Mouse (Mus musculus) lung, adult 18-20 months (tissue): ENCODE data around the gene Otos.

Experiments
- DNase-seq, 2 experiments: peaks; one replicate each; pipeline ENCODE4 v3.0.0; 2022; ENCODE audit warnings: mixed read lengths in 2 of 2

Otos gene

DNA sequence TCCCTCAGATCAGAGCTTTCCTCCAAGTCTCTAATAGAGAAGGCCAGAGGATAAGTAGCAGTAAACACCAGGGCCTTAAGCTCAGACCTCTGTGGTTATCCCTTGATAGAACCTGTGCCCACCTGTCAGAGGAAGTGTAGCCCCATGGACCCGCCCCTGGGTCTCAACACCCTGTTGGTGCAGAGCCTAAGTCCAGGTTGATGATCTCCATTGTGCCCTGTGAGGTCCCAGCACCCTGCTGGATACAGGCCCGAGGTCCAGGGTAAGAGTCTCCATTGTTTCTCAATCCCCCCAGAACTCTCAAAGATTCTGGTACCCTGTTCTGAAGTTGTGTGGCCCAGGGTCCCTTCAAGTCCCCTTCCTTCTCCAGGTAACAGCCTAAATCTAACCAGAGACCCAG is 2.5 kb downstream of the Otos start:
- DNase-seq: no peak

DNA sequence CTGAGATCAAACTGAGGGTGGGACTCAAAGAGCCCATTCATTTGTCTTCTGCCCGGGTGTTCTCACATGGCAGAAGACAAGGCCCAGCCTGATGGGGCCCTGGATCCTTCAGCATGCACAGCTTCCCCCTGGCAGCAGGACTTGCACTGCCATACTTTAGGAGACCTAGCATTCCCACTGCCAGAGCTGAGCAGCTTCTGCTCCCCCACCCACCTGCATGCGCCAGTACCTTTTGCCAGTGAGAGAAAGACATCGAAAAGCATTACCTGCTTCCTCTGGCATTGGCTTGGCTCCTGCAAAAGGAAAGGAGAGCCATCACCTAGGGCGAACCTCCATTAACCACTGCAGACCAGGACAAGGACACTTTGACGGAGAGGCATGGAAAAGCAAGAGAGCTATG is 3.7 kb downstream of the Otos start:
- DNase-seq: no peak

DNA sequence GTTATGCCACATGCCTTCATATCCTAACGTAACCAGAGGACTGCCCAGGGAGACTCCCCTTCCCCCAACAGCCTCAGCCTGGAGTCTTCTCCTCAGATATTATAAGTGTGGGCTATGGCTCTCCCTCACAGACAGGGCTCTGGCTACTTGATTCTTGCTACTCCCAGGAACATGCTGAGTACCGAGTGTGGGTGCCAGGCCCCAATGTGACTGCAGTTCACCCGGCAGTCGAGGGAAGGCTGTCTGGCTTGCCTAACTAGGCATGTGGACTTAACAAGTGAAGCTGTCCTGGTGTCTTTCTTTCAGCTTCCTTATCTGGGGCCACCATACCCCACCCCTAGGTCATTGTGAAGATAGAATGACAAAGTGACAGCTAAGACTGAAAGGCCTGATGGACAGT is 5.0 kb downstream of the Otos start:
- no peak for DNase-seq

DNA sequence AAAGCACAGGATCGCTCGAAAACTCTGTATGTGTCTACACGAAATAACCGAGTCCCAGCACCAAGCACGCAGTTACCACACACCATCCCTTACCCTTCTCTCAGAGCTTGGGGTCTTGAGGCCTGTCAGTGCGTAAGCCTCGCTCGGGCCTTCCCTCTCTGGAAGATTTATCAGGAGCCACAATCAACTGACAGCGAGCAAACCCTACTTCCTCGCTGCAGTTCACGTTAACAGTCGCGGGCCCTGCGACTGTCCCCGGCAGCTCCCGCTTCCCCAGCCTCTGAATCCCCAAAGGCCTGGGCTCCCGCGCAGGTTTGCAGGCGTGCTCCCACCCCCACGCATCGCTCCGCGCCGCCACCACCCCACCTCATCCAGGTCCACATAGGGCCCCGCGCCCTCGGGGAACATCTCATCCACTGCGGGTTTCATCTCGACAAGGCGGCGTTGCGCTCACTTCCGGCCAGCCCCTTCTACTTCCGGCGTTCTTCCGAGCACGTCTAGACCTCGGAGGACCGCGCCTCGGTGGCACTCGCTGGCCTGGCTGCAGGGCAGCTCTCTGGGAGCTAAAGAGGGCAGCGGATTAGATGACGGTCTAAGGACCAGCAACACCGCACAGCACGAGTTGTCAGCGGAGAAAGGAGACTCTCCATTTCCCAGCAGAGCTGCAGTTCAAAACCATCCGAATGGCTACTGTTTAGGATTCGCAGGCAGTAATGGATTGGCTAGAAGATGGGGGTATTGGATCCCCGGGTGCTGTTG is 6.9 kb downstream of the Otos start, which contains the start of gene Cops9:
Gene Cops9 (minus strand): TSS at position 472 of the 759 bp plus-strand sequence.
- peak; percentile 86 to 90 for DNase-seq

DNA sequence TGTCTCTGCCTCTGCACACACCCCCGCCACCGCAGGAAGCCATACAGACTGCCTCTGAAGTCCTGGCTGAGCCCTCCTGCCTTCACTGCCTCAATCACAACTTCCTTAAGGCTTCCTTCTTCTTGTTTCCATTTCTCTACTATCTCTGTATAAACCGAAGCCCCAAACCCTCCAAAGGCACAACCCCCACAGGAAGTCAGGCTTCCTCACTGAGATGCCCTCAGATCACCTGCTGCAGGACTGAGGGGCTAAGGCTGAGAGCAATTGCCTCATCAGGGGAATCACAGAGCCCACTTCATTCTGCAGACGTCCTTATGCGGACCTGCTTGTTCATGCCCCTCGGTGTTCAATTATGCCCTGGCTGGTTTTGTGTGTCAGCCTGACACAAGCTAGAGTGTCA is 8.2 kb downstream of the Otos start:
- peak in 1 of 2 experiments; percentile 1 for DNase-seq

DNA sequence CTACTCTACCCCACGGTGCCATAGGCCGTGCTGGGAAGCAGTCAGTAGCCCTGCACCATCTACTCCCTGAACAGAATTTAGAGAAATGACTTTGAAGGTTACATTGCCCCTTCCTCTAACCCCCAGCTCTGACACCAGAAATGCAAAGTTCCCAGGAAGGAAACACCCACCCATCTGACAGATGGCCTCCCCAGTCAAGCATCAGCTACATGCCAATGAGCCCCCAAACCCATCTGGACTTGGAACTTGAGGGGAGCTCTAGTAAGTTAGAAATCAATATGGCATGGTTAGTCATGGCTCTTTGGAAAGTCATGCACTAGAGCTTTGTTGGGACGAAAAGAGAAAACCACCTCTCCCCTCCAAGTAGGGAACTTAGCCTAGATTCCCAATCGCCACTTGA is 9.9 kb downstream of the Otos start:
- DNase-seq: no peak

DNA sequence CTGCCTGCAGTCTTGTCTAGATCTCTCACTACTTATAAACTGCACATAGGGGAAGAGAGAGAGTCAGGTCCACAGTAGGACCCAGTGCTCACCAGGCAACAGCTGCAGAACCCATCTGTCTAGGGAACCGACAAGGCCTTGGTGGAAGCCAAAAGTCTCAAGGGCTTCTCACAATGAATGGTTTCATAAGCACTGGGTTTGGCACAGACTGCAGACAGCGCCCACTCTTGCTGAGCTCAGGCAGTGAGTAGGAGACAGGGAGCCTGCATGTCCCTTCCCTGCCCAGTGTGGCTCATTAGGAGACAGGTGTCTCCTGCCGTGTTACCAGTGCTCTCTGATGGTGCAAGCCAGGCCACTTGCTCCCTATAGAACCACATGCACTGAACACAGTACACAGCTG is 10.5 kb downstream of the Otos start:
- DNase-seq: no peak

DNA sequence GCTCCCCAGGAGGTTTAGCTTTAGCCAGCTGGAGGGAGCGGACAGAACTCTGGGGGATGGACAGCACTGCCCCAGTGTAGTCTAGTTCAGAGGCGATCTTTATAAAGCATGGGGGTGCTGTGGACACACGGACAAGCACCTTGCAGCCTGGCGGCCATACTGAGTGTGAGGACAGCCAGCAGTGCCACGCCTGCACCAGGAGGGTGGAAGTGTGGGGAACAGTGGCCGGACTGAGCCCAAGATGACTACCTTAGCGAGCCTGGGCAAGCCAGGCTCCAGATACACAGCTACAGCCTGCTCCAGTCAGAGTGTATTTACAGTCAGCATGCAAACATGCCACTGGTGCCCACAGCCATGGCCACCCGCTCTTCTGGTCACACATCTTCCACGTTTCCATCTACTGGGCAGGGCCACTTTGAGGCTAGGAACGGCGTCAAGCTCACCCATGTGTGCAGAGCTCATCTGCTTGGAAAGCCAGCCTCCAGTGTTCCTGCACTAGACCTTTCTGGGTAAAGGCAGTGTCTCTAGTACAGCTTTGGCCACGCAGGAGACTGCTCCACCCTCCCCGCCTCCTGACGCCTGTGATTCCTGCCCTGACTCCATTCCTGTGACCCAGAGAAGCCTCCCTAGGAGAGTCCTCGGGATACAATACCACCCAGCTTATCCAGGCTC is 11.0 kb downstream of the Otos start:
- DNase-seq: no peak

DNA sequence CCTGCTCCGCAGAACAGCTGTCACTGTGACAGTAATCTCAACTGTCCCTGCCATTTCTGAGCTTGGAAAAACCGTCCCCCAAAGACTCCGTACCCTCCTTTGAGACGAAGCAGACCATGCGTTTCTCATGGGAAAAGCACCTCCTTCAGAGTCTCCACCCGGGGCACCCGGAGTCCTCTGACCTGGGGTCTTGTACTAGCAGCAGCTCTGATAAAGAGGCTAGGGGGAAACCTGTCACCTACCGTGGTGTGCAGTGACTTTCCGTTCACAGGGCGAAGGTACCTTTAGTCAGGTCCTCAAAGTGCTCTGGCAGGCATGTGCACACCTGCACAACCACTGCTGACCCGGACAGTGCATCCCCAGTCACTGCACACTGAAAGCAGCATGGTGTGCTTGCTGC is 12.0 kb downstream of the Otos start:
- DNase-seq: no peak

DNA sequence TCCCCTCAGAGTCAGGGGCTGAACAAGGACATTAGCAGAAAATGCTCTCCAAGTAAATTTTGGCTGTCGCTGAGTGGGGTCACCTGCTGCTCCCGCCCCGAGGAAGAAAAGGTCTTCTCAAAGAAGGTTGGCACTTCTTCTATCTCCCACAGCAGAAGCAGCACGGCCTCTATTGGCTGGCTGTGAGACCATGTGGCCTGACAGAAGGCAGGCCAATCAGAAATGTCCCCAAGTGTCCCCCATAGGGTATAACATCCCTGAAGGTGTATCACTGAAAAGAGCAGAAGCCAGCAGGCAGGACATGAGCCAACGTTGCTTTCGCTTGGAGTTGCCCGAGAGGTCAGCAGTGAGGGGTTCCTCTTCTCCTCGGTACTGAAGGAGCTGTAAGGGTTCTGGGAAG is 12.6 kb downstream of the Otos start:
- no peak for DNase-seq

DNA sequence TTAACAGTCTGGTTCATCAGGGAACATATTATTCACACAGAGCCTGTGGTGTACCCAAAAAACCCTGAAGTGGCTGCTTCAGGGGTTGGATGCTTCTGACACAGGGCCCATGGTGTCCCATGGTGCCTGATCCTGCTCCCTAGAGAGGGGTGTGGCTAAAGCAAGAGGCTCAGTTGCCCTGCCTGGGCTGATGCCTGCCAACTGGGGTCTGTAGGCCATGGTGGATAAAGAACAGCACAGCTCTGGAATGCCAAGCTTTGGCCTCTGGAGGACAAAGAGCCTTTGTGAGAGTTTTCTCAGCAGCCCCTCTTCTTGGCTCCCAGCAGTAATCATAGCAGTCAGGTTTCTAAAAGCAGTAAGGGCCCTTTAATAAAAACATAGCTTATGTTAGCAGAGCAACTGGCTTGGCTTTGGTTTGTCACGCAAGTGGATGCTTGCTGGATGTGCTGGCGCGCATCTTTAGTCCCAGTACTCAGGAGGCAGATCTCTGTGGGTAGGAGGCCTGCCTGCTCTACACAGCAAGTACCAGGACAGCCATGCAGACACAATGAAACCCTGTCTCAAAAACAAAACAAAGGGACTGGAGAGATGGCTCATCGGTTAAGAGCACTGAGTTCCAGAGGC is 13.6 kb downstream of the Otos start:
- DNase-seq: no peak

DNA sequence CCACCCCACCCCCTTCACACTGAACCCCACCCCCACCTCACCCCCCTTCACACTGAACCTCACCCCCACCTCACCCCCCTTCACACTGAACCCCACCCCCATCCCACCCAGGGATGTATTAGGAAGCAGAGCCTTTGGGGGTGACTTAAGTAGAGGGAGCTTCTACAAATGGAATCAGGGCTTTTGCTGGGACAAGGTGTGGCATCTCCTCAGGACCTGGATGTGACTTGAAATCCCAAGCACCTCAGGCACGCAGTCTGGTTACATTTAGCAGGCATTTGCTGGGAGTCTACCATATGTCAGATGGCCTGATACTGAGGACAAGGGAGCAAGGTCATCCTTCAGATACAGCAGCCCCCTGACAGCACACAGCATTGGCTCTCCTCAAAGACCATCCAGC is 14.1 kb downstream of the Otos start:
- DNase-seq: no peak

DNA sequence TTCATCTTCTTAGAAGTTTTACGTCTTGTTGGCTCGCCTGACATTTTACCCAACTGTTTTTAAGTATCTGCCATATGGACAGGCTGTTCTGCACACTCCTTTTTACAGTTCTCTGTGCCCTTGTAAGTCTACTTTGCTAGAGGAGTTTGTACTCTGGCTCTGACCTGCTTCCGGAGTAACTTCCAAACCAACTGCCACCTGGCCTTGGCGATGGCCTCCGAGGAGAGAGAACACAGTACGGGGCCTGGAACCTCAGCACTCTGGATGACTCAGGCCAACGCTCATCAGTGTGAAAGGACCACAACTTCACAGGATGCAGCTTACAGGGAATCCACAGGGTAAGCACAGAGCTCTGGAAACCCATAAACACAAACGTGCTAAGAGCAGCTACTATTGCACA is 14.9 kb downstream of the Otos start:
- DNase-seq: peak in 1 of 2 experiments; percentile 1

DNA sequence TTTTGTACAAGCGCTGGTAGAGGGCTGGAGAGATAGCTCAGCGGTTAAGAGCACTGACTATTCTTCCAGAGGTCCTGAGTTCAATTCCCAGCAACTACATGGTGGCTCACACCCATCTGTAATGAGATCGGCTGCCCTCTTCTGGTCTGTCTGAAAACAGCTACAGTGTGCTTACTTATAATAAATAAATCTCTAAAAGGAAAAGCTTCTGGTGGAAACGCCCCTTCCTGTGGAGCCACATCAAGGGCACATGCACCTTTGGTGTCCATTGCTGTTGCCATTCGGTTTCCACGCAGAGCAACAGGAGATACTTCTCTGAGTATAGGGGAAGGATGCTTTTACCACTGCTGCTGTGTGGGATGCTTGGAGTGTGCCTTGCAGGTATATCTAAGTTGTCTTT is 15.7 kb downstream of the Otos start:
- peak in 1 of 2 experiments; percentile 1 for DNase-seq

DNA sequence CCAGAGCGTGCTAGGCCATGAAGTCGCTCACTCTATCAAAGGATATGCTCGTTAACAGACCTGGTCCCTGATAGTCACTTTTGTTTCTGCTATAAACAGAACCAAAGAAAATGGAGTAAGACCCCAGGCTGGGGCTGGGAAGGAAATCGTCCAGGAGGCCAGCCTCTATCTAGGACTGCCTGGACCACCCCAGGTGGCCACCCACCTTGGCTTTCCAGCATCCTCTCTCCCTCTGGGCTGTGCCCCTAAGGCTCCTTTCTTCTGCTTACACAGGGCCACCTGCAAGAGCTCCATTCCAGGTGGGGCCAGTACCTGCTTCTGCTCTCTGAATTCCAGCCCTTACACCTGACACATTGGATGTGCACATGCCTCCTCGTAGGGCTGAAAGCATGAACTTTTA is 16.4 kb downstream of the Otos start:
- DNase-seq: peak in 1 of 2 experiments; percentile 1

DNA sequence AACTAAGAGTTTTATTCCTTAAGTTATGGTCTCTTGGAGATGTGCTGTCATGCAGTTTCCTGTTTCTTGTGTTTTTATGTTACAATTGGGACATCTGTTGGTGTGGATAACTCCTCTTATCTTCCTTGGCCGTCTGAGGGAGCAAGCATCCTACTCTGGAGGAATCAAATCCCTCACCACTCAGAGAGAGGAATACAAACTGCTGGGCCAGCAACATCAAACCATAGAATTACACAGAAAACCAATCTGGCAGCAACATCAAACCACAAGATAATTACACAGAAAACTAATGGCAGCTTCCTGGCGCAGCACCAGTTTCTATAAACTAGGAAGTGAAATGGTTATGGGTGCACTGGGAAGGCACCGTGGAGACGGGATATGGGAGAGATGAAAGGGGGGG is 20.4 kb downstream of the Otos start:
- DNase-seq: peak in 1 of 2 experiments; percentile 0

DNA sequence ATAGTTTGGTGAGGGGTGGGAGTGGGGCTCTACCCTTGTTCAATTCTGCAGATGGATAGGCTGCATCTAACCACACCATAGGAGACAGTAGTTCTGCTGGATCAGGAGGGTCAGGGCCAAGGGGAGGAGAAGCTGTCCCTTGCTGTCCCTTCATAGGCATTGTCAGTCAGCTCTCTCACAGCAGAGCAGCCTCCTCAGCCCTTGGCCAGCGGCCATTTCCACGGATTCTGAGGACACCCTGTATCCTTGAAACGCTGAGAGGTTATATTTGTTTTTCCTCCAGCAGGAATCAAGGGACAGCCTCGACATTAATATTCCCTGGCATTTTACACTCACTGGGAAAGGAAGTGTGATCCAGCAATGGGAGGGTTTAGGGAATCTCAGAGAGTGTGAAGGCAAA is 30.3 kb downstream of the Otos start:
- DNase-seq: no peak

DNA sequence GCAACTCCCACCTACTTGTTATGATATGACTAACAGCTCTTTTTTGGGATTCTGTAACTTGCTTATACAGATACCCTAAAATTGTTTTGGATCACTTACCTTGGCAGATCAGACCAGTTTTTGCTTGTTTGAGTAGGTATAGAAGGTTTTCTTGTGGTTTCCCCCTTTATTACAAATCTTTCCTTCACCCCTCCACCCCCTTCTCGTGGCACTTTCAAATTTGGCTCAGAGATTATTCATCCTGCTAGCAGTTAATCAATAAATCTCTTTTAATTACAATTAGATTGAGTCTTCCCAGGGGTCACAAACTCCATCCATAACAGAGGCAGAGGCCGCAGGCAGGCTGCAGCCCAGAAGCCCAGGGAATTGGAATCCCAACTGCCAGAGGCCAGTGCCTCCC is 31.2 kb downstream of the Otos start, which contains the start of gene Olfr12:
Gene Olfr12 (plus strand): TSS at position 301 of the 400 bp plus-strand sequence.
- DNase-seq: no peak

DNA sequence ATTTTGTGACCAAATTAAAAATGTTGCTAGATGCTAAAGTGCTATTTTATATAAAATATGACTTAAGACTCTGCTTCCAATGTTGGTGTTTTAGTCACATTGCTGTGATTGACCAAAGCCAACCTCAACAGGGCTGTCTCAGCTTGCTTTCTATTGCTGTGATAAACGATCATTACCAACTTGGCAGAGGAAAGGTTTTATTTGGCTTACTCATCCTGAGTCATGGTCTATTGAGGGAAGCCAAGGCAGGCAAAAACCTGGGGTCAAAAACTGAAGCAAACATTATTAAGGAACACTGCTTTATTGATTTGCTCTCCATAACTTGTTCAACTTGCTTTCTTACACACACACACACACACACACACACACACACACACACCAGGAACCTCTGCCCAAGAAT is 32.6 kb downstream of the Otos start:
- no peak for DNase-seq

DNA sequence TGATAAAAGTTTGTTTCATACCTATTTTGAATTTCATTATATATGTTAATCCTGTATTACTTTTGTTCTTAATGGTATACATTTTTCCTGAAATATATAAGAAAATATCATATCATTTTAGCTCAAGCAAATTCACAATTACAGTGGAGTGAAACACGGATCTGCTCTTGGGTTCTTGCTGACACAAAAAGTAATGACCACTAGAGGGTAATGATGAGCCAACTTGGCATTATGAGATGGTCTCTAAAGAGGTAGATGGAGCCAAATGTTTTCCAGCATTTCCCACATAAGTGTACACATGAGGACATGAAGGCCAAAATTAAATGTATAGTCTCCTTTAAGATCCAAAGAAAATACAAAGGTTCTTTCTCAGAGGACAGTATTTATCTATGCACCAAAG is 34.1 kb downstream of the Otos start:
- no peak for DNase-seq

DNA sequence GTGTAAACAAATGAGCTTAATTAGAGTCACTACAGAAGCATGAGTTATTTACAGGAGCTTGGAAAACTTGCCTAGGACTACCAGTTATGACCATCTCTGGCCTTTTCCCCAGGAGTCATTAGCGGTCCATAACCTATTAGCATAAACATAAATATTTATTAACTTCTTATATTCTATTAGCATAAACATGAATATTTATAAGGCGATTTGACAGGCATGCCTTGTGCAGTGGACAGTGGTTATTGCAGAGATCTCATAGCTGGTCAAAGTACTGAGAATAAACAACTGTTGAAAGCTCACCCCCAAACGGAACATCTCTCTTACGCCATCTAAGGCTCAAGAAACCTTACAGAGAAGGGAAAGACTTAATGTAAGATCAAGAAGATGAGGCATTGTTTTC is 35.5 kb downstream of the Otos start:
- DNase-seq: no peak

DNA sequence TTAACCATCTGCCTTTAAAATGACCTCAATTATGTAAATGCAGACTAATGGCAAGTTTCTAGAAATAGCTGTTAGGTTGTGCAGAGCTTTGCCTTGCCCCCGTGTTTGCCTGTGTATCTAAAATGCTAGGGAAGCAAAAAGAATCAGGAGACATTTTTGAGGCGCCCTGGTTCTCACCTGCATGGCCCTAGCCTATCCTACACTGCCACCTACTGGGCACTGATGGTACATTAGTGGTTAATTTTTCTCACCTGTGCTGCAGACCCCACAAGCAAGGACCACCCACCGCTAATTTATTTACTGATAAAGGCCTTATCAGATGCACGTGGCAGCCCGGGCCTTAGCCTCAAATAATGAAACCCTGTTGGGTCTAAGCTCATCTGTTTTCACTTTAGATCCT is 37.6 kb downstream of the Otos start:
- DNase-seq: peak in 1 of 2 experiments; percentile 12

DNA sequence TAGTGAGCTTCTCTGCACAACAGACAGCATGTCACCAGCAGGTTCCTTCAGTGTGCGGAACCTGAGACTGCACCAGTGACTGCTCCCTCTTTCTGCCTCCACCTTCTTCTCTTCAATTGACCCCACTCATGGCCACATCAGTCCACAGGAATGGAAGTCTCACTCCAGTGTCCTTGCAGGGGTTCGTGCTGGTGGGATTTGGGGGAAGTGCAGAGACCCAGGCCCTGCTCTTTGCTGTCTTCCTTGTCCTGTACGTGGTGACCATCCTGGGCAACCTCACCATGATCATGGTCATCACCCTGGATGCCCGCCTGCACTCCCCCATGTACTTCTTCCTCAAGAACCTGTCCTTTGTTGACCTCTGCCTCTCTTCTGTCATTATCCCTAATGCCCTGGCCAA is 40.9 kb downstream of the Otos start:
- no peak for DNase-seq

DNA sequence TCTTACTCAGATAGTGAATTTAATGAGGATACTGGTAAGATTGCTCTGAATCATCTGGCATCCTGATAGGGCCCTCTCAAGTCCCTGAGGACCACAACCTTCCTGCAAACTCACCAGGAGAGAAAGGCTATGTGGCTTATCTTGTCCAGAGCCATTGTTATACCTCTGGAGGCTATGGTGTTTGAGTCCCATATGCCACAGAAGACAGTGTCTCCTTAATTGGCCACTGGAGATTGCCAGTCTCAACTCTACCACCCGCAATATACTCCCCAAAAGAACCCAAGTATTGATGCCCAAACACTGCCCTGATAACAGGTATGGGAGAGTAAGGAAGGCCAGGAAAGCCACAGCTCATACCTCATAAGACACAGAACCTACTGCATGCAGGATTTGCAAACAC is 43.2 kb downstream of the Otos start, which contains the start of gene Olfr1410:
Gene Olfr1410 (plus strand): TSS at position 301 of the 400 bp plus-strand sequence.
- no peak for DNase-seq
